Mouse (Mus musculus) kidney, adult 2 months (tissue): ENCODE measurements at regions not wholly inside any gene's neighbourhood (a gene's known extent, or its start where the extent isn't known, plus 50 kb on each side); places are given as distances from the start of the nearest gene placed in this dataset.

Experiments used
- DNase-seq: peaks from one replicate; pipeline ENCODE4 v3.0.0; 2021
- H3K27ac ChIP-seq: fragments of 200-500 bp; 2 replicates; pipeline ENCODE4 v1.5.1; 2012; ENCODE audit warnings: low read depth, low read length, control low read depth, inconsistent platforms; ENCODE audit not compliant: insufficient read depth
- H3K27me3 ChIP-seq: fragments of 200-500 bp; replicated peaks from 2 replicates; pipeline ENCODE4 v1.6.1; 2012; ENCODE audit warnings: mild to moderate bottlenecking, moderate library complexity, low read length, inconsistent platforms; ENCODE audit not compliant: control insufficient read depth, insufficient read depth
- H3K36me3 ChIP-seq: fragments of 200-500 bp; 2 replicates; pipeline ENCODE4 v1.6.1; 2012; ENCODE audit warnings: mild to moderate bottlenecking, moderate library complexity, low read length, inconsistent platforms; ENCODE audit not compliant: control insufficient read depth, insufficient read depth
- H3K4me1 ChIP-seq: fragments of 200-500 bp; 2 replicates; pipeline ENCODE4 v1.6.1; 2011; ENCODE audit warnings: low read length; ENCODE audit not compliant: control insufficient read depth, insufficient read depth
- H3K4me3 ChIP-seq: fragments of 200-500 bp; 2 replicates; pipeline ENCODE4 v1.5.1; 2011; ENCODE audit warnings: mild to moderate bottlenecking, low read depth, low read length, control low read depth; ENCODE audit not compliant: insufficient read depth
- CTCF ChIP-seq: fragments of 200-500 bp; conservative IDR thresholded peaks from 2 replicates; pipeline ENCODE4 v1.5.1; 2011; ENCODE audit warnings: low read depth, mild to moderate bottlenecking, control low read depth, low read length, moderate library complexity, mixed read lengths; ENCODE audit not compliant: insufficient read depth, insufficient read length
- POLR2A ChIP-seq: fragments of 200-500 bp; IDR thresholded peaks from one replicate; pipeline ENCODE4 v1.6.1; 2011; ENCODE audit warnings: low read depth, low read length, control low read depth
- WGBS: fragments of 180-500 bp; shearing (Covaris S2); methylation state at CpG from one replicate; pipeline ENCODE4 v1.1.7; 2018; 5-methylcytosine and 5-hydroxymethylcytosine counted together

- DNase-seq: no peak
Observed at GRCm38 (mm10) chr10:51291412-51292207, 188.8 kb upstream of the Gm49339 start.

DNA sequence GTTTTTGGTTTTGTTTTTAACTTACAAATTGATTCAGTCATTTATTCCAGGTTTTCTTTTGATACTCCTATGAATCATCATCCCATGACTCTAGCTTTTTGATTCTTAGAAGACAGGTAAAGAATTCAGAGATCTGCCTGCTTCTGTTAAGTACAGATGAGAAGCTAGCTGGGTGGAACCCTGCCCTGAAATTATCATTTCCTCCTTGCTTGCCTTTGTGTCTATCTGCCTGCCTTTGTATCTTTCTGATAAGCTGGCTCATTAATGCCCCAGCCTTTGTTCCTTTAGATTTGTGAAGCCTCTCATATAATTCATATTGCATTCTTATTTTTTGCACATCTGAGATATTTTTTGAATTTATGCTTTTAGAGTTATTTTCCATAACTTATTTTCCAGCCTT lies 167.6 kb upstream of the Gm49339 start:
- DNase-seq: no peak
- H3K27ac ChIP-seq: no peak overlapping the region
- no peak overlapping the region for H3K4me3 ChIP-seq
- no peaks in the 10 kb centered on the region for H3K4me1 ChIP-seq
- no peaks in the 10 kb centered on the region for H3K36me3 ChIP-seq
- TF ChIP-seq CTCF (no peak), POLR2A (no peak)
- no peaks in the 10 kb centered on the region for H3K27me3 ChIP-seq

More at GRCm38 (mm10) chr10:51291412-51292207, 188.8 kb upstream of the Gm49339 start:
- Histone ChIP-seq H3K4me1 (no peaks in the 10 kb centered on the region), H3K36me3 (no peaks in the 10 kb centered on the region), H3K4me3 (no peak overlapping the region), H3K27me3 (no peaks in the 10 kb centered on the region), H3K27ac (no peak overlapping the region)
- TF ChIP-seq CTCF (no peak), POLR2A (no peak)
- 44% methylated on average over 5 of the region's 5 CpGs for WGBS

- no peak overlapping the region for H3K4me3 ChIP-seq
- TF ChIP-seq POLR2A: no peak
- 31% methylated on average over 2 of the region's 2 CpGs for WGBS
Observed at GRCm38 (mm10) chr10:51320207-51320606, 160.2 kb upstream of the Gm49339 start.

GRCm38 (mm10) chr10:51328772-51329171 lies 151.6 kb upstream of the Gm49339 start:
- DNase-seq: no peak
- Histone ChIP-seq H3K4me3 (no peak overlapping the region), H3K36me3 (no peaks in the 10 kb centered on the region), H3K27me3 (no peaks in the 10 kb centered on the region), H3K27ac (no peak overlapping the region), H3K4me1 (no peaks in the 10 kb centered on the region)
- 79% methylated on average over 4 of the region's 4 CpGs for WGBS
- TF ChIP-seq CTCF (no peak), POLR2A (no peak)

More at GRCm38 (mm10) chr10:51320207-51320606, 160.2 kb upstream of the Gm49339 start:
- no peak for DNase-seq
- Histone ChIP-seq H3K4me1 (no peaks in the 10 kb centered on the region), H3K27me3 (no peaks in the 10 kb centered on the region), H3K36me3 (no peaks in the 10 kb centered on the region), H3K27ac (no peak overlapping the region)

GRCm38 (mm10) chr10:51329386-51329785 lies 151.0 kb upstream of the Gm49339 start:
- H3K4me3 ChIP-seq: no peak overlapping the region
- 92% methylated on average over 2 of the region's 2 CpGs for WGBS
- no peaks in the 10 kb centered on the region for H3K27me3 ChIP-seq
- no peak for TF ChIP-seq POLR2A
- TF ChIP-seq CTCF: no peak
- no peaks in the 10 kb centered on the region for H3K36me3 ChIP-seq
- H3K4me1 ChIP-seq: no peaks in the 10 kb centered on the region
- DNase-seq: no peak
- H3K27ac ChIP-seq: no peak overlapping the region
